Mouse (Mus musculus) embryonic facial prominence, embryonic 14.5 days (tissue): ENCODE results near the gene Spred2. TPM values are rescaled to one million over a fixed set of nuclear protein-coding genes. Genes with fewer than 3 reads are reported as not detected.

ENCODE experiments used
- ATAC-seq: fragments of 200-750 bp; cut with Nextera tagmentation; 2 replicates; pipeline ENCODE4 v1.8.0; 2017; ENCODE audit warnings: low read depth, moderate number of reproducible peaks, moderate TSS enrichment
- DNase-seq: peaks from one replicate; pipeline ENCODE4 v3.0.0-alpha.2; 2015; ENCODE audit warnings: low spot score
- H3K27ac ChIP-seq: fragments of 300-500 bp; sonication (generic); replicated peaks from 2 replicates; pipeline ENCODE4 v1.5.1; 2014; ENCODE audit warnings: low read depth, mild to moderate bottlenecking, low read length, moderate library complexity
- H3K27me3 ChIP-seq: fragments of 300-500 bp; sonication (generic); replicated peaks from 2 replicates; pipeline ENCODE4 v1.6.1; 2014; ENCODE audit warnings: low read length; ENCODE audit not compliant: control insufficient read depth, insufficient read depth
- H3K36me3 ChIP-seq: fragments of 300-500 bp; sonication (generic); 2 replicates; pipeline ENCODE4 v1.6.1; 2014; ENCODE audit warnings: low read length, mixed read lengths; ENCODE audit not compliant: control insufficient read depth, insufficient read depth
- H3K4me1 ChIP-seq: fragments of 300-500 bp; sonication (generic); 2 replicates; pipeline ENCODE4 v1.6.1; 2014; ENCODE audit warnings: antibody characterized with exemption, low read length; ENCODE audit not compliant: control insufficient read depth, insufficient read depth
- H3K4me2 ChIP-seq: fragments of 300-500 bp; sonication (generic); 2 replicates; pipeline ENCODE4 v1.6.1; 2014; ENCODE audit warnings: low read depth, mild to moderate bottlenecking, low read length, moderate library complexity, mixed read lengths
- H3K4me3 ChIP-seq: fragments of 300-500 bp; sonication (generic); 2 replicates; pipeline ENCODE4 v1.5.1; 2014; ENCODE audit warnings: low read depth, mild to moderate bottlenecking, low read length
- H3K9ac ChIP-seq: fragments of 300-500 bp; sonication (generic); 2 replicates; pipeline ENCODE4 v1.6.1; 2014; ENCODE audit warnings: low read depth, mild to moderate bottlenecking, low read length, moderate library complexity, mixed read lengths
- H3K9me3 ChIP-seq: fragments of 300-500 bp; sonication (generic); 2 replicates; pipeline ENCODE4 v1.6.1; 2016; ENCODE audit warnings: low read length; ENCODE audit not compliant: control insufficient read depth
- WGBS: fragments of 180-500 bp; shearing (Covaris S2); extraction: QIAGEN DNeasy Blood & Tissue Kit; methylation state at CpG from one replicate; pipeline ENCODE4 v1.1.7; 2014; 5-methylcytosine and 5-hydroxymethylcytosine counted together
- polyA plus RNA-seq: library from polyadenylated mRNA; unstranded; fragments of >200 nt; fragmentation: Nextera tagmentation; extraction: Ambion mirVana; gene quantifications from 2 replicates; pipeline ENCODE4 v1.2.1, GENCODE M21; 2014

Spred2 gene
- polyA plus RNA-seq, 1 experiment from 2014 or later, result 8.7 TPM

DNA sequence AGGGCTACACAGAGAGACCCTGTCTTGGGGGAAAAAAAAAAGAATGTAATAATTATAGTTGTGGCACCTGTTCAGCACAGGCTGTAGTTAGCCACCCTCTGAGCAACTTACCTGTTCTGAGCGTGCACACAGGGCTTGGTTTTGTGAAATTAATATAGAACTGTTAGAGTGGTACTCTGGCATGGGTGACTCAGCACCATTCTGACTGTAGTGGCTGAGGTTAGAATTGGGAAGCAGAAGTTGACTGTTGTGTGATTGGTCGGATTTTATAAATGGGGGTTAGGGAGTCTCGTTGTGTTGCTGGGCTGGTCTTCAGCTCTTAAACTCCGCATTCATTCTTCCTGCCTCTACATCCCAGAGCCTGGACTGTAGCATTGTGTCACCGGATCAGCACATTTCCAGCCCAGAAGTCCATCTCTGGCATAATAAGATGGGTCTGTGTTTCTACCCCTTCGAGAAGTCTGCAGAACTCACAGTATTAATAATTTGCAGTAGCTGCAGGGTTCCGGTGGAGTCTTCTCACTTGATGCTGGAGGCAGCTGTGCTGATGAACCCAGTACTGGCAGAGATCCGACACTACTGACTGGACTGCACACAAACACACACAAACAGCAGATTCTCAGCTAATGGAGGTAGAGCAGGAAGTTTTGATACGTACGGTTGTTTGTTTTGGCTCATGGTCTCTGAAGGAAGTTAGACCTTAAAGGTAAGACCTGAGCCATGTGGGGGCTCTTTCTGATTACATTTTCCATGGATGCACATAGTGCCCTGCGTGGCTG lies 5.1 kb downstream of the Spred2 start:
- ATAC-seq (no peak), DNase-seq (no peak)
- Histone ChIP-seq H3K27me3 (no peaks in the 10 kb centered on the region), H3K9me3 (no peaks in the 10 kb centered on the region), H3K4me3 (no peak overlapping the region), H3K4me1 (peaks cover 14% of the 10 kb centered on the region), H3K9ac (no peak overlapping the region), H3K4me2 (no peak overlapping the region), H3K36me3 (no peaks in the 10 kb centered on the region), H3K27ac (no peak overlapping the region)
- 62% methylated on average over 11 of the region's 11 CpGs for WGBS

DNA sequence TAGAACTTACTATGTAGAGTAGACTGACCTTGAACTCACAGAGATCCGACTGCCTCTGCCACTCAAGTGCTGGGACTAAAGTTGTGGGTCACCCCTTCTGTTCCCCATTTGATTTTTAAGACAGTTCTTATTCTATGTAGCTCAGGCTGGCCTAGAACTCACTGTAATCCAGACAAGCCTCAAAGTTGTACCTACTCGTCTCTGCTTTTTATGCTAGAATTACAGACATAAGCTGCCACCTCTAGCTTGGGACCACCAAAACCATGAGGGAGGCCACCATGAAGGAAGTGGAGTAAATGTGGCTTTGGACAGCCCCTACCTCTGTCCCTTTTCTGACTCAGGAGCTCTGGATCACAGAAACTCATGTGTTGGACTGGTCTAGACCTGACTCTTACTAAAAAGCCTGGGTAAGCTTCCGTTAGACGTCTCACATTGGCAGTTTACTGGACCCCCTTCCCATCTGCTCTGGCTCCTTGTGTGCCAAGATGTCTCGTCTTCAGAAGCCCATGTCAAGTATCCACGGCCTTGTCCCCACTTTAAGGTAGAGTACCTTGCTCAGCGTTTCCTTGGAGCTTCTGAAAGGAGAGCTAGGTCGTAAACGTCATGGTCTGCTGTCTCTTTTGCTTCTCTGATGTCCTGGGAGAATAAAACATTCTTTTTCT lies 7.5 kb downstream of the Spred2 start:
- Histone ChIP-seq H3K4me2 (no peak overlapping the region), H3K27ac (no peak overlapping the region), H3K9me3 (no peaks in the 10 kb centered on the region), H3K4me1 (peaks cover 6% of the 10 kb centered on the region), H3K9ac (no peak overlapping the region), H3K27me3 (no peaks in the 10 kb centered on the region), H3K4me3 (no peak overlapping the region), H3K36me3 (no peaks in the 10 kb centered on the region)
- DNase-seq (no peak), ATAC-seq (no peak)
- whole genome bisulfite sequencing, result 91% methylated on average over 9 of the region's 9 CpGs

DNA sequence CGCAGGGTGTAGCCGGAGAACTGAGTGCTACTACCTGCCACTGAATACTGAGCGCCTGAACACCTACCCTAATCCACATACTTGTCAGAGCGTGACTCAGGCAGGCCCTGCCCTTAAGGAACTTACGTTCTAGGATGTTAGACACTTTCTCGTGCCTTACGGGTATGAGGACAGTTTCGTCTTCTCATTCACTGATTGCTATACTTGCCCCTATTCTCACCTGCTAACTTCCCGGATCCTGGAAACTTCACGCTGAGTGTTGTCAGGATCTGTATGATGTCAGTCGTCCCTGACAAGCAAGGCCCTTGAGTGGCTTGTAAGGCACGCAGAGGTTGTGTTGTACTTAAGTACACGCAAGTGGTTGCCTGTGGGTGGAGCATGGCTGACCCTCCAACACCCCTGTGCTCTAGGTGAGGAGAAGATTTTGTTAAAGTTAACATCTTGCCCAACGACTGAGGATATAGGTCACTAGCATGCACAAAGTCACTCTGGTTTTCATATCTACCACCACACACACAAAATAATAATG lies 8.9 kb downstream of the Spred2 start:
- no peak for DNase-seq
- Histone ChIP-seq H3K36me3 (no peaks in the 10 kb centered on the region), H3K27me3 (no peaks in the 10 kb centered on the region), H3K4me1 (peaks cover 4% of the 10 kb centered on the region; the same call in 1 of the 2 replicates), H3K4me3 (no peak overlapping the region), H3K27ac (no peak overlapping the region), H3K9me3 (no peaks in the 10 kb centered on the region), H3K9ac (no peak overlapping the region), H3K4me2 (no peak overlapping the region)
- ATAC-seq, result no peak
- WGBS, result 83% methylated on average over 14 of the region's 14 CpGs

- ATAC-seq (no peak), DNase-seq (no peak)
- Histone ChIP-seq H3K9me3 (no peaks in the 10 kb centered on the region), H3K4me3 (no peak overlapping the region), H3K4me2 (no peak overlapping the region), H3K4me1 (0 out of 2 replicates have a peak, but pooled peaks cover 5% of the 10 kb centered on the region), H3K36me3 (no peaks in the 10 kb centered on the region; the same call in 1 of the 2 replicates), H3K27ac (no peak overlapping the region), H3K9ac (no peak overlapping the region), H3K27me3 (no peaks in the 10 kb centered on the region)
- WGBS, result 43% methylated on average over 7 of the region's 7 CpGs
Measured at GRCm38 (mm10) chr11:19935524-19936354, 11.6 kb downstream of the Spred2 start.

DNA sequence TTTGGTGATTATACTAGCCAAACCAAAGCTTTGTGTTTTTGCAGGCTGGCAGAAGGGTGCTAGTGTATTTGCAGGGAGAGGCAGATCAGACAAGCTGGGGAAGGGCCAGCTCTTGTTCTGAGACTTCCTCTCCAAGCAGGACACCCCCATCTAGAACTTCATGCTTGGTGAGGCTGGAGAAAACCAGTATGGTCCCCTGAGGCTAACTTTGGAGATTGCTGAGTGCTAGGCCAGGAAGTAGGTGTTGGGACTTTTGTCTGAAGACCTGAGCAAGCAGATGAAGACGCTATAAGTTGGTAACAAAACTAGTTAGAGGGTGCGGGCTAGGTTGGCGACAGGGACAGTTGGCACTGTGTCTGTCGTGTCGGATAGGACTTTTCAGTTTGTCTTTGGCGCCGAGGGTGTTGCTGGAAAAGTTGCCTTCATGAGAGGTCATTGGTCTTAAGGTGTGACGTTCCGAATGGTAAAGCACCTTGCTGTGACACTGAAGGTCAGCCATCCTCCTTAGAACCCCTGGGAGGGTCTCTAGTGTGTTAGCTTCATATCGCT lies 14.4 kb downstream of the Spred2 start:
- 94% methylated on average over 10 of the region's 10 CpGs for WGBS
- H3K9me3 ChIP-seq, result no peaks in the 10 kb centered on the region
- 0 out of 2 replicates have a peak, but pooled peaks cover 5% of the 10 kb centered on the region for H3K4me1 ChIP-seq
- H3K27me3 ChIP-seq, result no peaks in the 10 kb centered on the region
- DNase-seq, result no peak
- no peak overlapping the region for H3K4me2 ChIP-seq
- ATAC-seq, result no peak
- no peak overlapping the region for H3K9ac ChIP-seq
- no peak overlapping the region for H3K27ac ChIP-seq
- no peak overlapping the region for H3K4me3 ChIP-seq
- H3K36me3 ChIP-seq, result no peaks in the 10 kb centered on the region; the same call in 1 of the 2 replicates

DNA sequence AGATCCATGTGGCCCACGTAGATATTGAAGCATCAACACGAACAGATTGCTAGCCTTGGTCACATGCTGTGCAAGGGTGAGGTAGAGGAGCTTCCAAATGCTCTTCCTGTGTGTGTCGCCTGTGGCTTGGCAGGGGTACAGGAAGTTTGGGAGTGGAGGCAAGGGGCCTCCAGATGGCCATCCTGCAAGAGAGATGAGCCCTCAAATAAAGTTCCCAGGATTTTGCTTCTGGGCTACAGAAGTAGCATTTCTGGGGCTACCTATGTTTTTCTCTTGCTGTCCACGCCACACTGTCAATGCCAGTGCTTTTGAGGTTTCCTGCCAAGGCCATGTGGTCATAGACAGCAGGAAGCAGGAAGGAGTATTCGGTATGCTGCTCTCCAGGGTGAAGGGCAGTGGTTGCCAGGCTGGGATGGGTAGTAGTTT lies 15.1 kb downstream of the Spred2 start:
- Histone ChIP-seq H3K27ac (no peak overlapping the region), H3K4me2 (no peak overlapping the region), H3K4me1 (0 out of 2 replicates have a peak, but pooled peaks cover 5% of the 10 kb centered on the region), H3K27me3 (no peaks in the 10 kb centered on the region), H3K9ac (no peak overlapping the region), H3K4me3 (no peak overlapping the region), H3K36me3 (no peaks in the 10 kb centered on the region; the same call in 1 of the 2 replicates), H3K9me3 (no peaks in the 10 kb centered on the region)
- ATAC-seq (no peak), DNase-seq (no peak)
- 68% methylated on average over 5 of the region's 5 CpGs for WGBS

DNA sequence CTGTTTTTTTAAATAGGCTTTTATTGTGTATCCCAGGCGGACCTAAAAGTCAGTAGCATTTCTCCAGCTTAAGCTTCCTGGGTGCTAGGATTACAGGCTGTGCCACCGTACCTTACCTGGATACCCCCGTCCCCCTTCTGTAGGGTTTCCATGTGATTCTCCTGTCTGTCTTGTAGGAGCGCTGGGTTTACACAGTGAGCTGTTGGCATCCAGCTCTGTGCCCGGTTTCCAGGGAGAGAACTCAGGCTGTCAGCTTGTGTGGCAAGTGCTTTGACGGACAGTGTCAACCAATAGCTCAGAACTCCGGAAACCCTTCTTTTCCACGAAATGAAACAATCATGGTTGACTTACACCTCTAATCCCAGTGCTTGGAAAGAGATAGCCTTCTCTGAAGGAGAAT lies 15.7 kb downstream of the Spred2 start:
- DNase-seq (no peak), ATAC-seq (no peak)
- H3K4me3 ChIP-seq, result no peak overlapping the region
- H3K27ac ChIP-seq, result no peak overlapping the region
- WGBS, result 89% methylated on average over 8 of the region's 8 CpGs
- no peaks in the 10 kb centered on the region for H3K9me3 ChIP-seq
- H3K4me1 ChIP-seq, result 0 out of 2 replicates have a peak, but pooled peaks cover 5% of the 10 kb centered on the region
- H3K4me2 ChIP-seq, result no peak overlapping the region
- no peaks in the 10 kb centered on the region for H3K27me3 ChIP-seq
- H3K9ac ChIP-seq, result no peak overlapping the region
- H3K36me3 ChIP-seq, result peaks cover under 1% of the 10 kb centered on the region; the same call in 1 of the 2 replicates
